8 mouse cellular contexts compared by ENCODE assay signal in the genomic region with DNA sequence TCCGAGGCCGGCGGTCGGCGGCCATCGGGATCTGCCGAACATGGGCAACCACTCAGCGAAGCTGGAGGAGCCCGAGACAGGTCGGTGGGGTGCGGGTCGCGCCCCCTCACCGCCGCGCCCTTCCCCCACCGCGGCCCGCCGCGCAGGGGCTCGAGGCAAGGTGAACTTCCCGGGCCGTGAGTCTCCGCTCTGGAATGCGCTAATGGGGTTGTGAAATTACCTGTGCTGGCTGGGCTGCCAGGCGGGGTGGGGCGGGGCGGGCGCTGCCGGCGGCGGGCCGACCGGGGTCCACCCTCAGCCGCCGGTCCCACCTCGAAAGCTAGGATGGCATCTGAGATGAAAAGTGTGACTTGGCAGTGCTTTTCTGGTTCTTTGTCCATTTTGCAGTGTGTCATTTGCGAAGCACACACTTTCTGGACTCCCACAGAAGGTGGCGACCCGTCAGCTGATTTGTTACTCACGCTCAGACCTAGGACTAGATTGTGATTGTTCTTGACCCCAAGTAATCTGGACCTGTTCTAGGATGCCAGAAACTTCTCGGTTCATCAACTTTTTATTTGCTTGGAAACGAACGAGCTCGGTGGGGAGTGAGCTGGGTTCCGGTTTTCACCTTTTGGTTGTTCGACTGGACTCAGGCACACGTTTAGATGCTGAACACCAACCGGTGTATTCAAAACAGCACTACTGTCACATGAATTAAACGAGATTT.
DNase-seq lines count a peak whose midpoint lies in the region; ATAC-seq and TF ChIP-seq lines count a peak whose summit lies in the region.

No protein-coding gene starts in this region.

- TF ChIP-seq EP300 in ES-Bruce4 (IDR thresholded peaks at IDR 0.05; ENCODE audit: insufficient read depth, low read depth, low read length) = no peak

- no peak for DNase-seq in gastrocnemius, adult 2 months
- DNase-seq in gastrocnemius, postnatal 36 days = no peak
- peak; percentile 17 for DNase-seq in forebrain, postnatal 0 days
- DNase-seq in kidney, postnatal 10 days = peak; percentile 27
- no peak for DNase-seq in right cerebral cortex, postnatal 14 days
- no peak for DNase-seq in frontal cortex, postnatal 10 days (ENCODE audit: low spot score in 2 of 2)

- no peaks in the 10 kb centered on the region for H3K4me1 ChIP-seq in ES-Bruce4 (ENCODE audit: control insufficient read depth, insufficient read depth, low read length)
- H3K4me1 ChIP-seq in forebrain, postnatal 0 days (ENCODE audit: insufficient read depth) = peaks cover 9% of the 10 kb centered on the region; the same call in 1 of the 2 replicates

- no peaks in the 10 kb centered on the region for H3K36me3 ChIP-seq in ES-Bruce4 (ENCODE audit: control insufficient read depth, insufficient read depth, low read length, poor library complexity, severe bottlenecking)
- no peaks in the 10 kb centered on the region for H3K36me3 ChIP-seq in forebrain, postnatal 0 days (ENCODE audit: insufficient read depth)
- H3K36me3 ChIP-seq in myocyte (ENCODE audit: control insufficient read depth, insufficient read depth) = no peaks in the 10 kb centered on the region

- H3K79me2 ChIP-seq in myocyte (ENCODE audit: control insufficient read depth, insufficient read depth) = peaks cover 51% of the 10 kb centered on the region

- no peak for ATAC-seq in forebrain, postnatal 0 days

- H3K9me3 ChIP-seq in ES-Bruce4 (replicated peaks; ENCODE audit: control insufficient read depth, insufficient read depth, low read length, poor library complexity, severe bottlenecking) = no peaks in the 10 kb centered on the region
- no peaks in the 10 kb centered on the region for H3K9me3 ChIP-seq in forebrain, postnatal 0 days (ENCODE audit: low read length)

- TF ChIP-seq POLR2A in ES-Bruce4 (IDR thresholded peaks at IDR 0.05; ENCODE audit: insufficient read depth, low read length) (no peak), myocyte (IDR thresholded peaks at IDR 0.05; ENCODE audit: insufficient read length, low read depth) (no peak)

- no peaks in the 10 kb centered on the region for H3K27me3 ChIP-seq in ES-Bruce4 (ENCODE audit: control insufficient read depth, insufficient read depth, low read length, poor library complexity, severe bottlenecking)
- no peaks in the 10 kb centered on the region for H3K27me3 ChIP-seq in forebrain, postnatal 0 days (ENCODE audit: insufficient read depth, low read length)
- H3K27me3 ChIP-seq in myocyte (ENCODE audit: control insufficient read depth, insufficient read depth, insufficient read length) = no peaks in the 10 kb centered on the region

- whole genome bisulfite sequencing in forebrain, postnatal 0 days = 1% methylated on average over 47 of the region's 51 CpGs

- peak overlapping the region; percentile 81 for H3K4me3 ChIP-seq in gastrocnemius, adult 2 months
- peak overlapping the region; percentile 76 for H3K4me3 ChIP-seq in ES-Bruce4 (ENCODE audit: low read depth, low read length)
- H3K4me3 ChIP-seq in forebrain, postnatal 0 days (ENCODE audit: low read depth, low read length) = peak overlapping the region; percentile 87
- peak overlapping the region; percentile 52 for H3K4me3 ChIP-seq in myocyte

- H3ac ChIP-seq in myocyte (ENCODE audit: control insufficient read depth, insufficient read length) = peak overlapping the region; percentile 96

- H3K27ac ChIP-seq in gastrocnemius, adult 2 months = peak overlapping the region; percentile 79
- no peak overlapping the region for H3K27ac ChIP-seq in ES-Bruce4 (ENCODE audit: insufficient read depth, low read length)
- peak overlapping the region; percentile 78 for H3K27ac ChIP-seq in forebrain, postnatal 0 days (ENCODE audit: low read depth, low read length)

- H3K9ac ChIP-seq in ES-Bruce4 (ENCODE audit: low read depth, poor library complexity, severe bottlenecking) = peak overlapping the region; percentile 77
- H3K9ac ChIP-seq in forebrain, postnatal 0 days = peak overlapping the region; percentile 88

- no peak for TF ChIP-seq CTCF in gastrocnemius, adult 2 months (IDR thresholded peaks at IDR 0.05)
- TF ChIP-seq CTCF in ES-Bruce4 (IDR thresholded peaks at IDR 0.05; ENCODE audit: low read depth, low read length) = no peak
- no peak for TF ChIP-seq CTCF in forebrain, postnatal 0 days (IDR thresholded peaks at IDR 0.05; ENCODE audit: low read depth)

- H3K4me2 ChIP-seq in forebrain, postnatal 0 days (ENCODE audit: low read depth) = peak overlapping the region; percentile 93
- peak overlapping the region; percentile 65 for H3K4me2 ChIP-seq in myocyte (ENCODE audit: low read depth)

- intact Hi-C loops in gastrocnemius, adult 2 months (cut with DNase I) = no loop called here
- intact Hi-C loops in gastrocnemius, postnatal 36 days (cut with DNase I) = no loop called here

TF ChIP-seq in myocyte, 11 proteins besides CTCF, POLR2A, EP300 and RAD21:
- TF ChIP-seq MYOG (IDR thresholded peaks at IDR 0.05; ENCODE audit: control insufficient read depth in 1 of 3, insufficient read depth in 1 of 3, insufficient read length in 2 of 3, low read depth in 2 of 3) (peak in 1 of 3 experiments; percentile 4), MYOD1 (IDR thresholded peaks at IDR 0.05; ENCODE audit: control insufficient read depth in 1 of 3, insufficient read length in 2 of 3, low read depth in 2 of 3) (peak in 1 of 3 experiments; percentile 28), USF1 (IDR thresholded peaks at IDR 0.05; ENCODE audit: low read depth) (no peak), TCF12 (IDR thresholded peaks at IDR 0.05; ENCODE audit: insufficient read depth, poor library complexity, severe bottlenecking) (no peak), TCF3 (IDR thresholded peaks at IDR 0.05; ENCODE audit: insufficient read length, low read depth) (no peak), POLR2AphosphoS2 (IDR thresholded peaks at IDR 0.05; ENCODE audit: insufficient read length, low read depth) (no peak)

Comparison
In these comparisons a context has a peak if more than half of its experiments do, and no peak if none do; other contexts are left out.
1. DNase-seq: peak in forebrain, postnatal 0 days (single experiment) and kidney, postnatal 10 days (single experiment); none in gastrocnemius, adult 2 months (single experiment), gastrocnemius, postnatal 36 days (0 of 2), right cerebral cortex, postnatal 14 days (single experiment) and frontal cortex, postnatal 10 days (0 of 2).
2. Peak in every context shown above with its lines, with median percentiles within 50 percentile points of each other: H3K4me3 ChIP-seq.